9 mouse cellular contexts compared by ENCODE assay signal in genomic region chr3:151716246-151716645, GRCm38 (mm10). TPM values are rescaled to one million over a fixed set of nuclear protein-coding genes. Genes with fewer than 3 reads are reported as not detected.
DNase-seq lines count a peak whose midpoint lies in the region; ATAC-seq lines count a peak whose summit lies in the region.
"Had no signal": no experiment of that assay in that cellular context is flagged by ENCODE, and none has a peak within 500 bp of the region (broad histone marks: within the 10 kb centered on the region; RNA-seq: fewer than 3 reads in every experiment).

No protein-coding gene starts in this region.

- no peaks in the 10 kb centered on the region for H3K4me1 ChIP-seq in midbrain, embryonic 14.5 days (ENCODE audit: control insufficient read depth, insufficient read depth, low read length)
- H3K4me1 ChIP-seq: neural tube, embryonic 13.5 days had no signal

- no peaks in the 10 kb centered on the region for H3K9me3 ChIP-seq in midbrain, embryonic 14.5 days (ENCODE audit: control insufficient read depth, low read length)
- H3K9me3 ChIP-seq: neural tube, embryonic 13.5 days had no signal

- H3K36me3 ChIP-seq in midbrain, embryonic 14.5 days (ENCODE audit: control insufficient read depth, insufficient read depth, low read length): no peaks in the 10 kb centered on the region
- H3K36me3 ChIP-seq: neural tube, embryonic 13.5 days had no signal

- DNase-seq in CD4-positive, CD25-positive, alpha-beta regulatory T cell, adult 2 months (ENCODE audit: low read depth, low spot score): peak; percentile 25
- DNase-seq in left cerebral cortex, adult 11 months (ENCODE audit: low spot score): peak; percentile 21
- no peak for DNase-seq in left cerebral cortex, postnatal 4 days
- DNase-seq in cerebellum, adult 18-20 months: peak; percentile 4 to 8
- DNase-seq in hindlimb bud, embryonic 11.5 days (ENCODE audit: extremely low spot score, low read depth, low spot score): peak; percentile 26
- peak; percentile 87 for DNase-seq in midbrain, embryonic 14.5 days
- DNase-seq in ovary, postnatal 10 days (ENCODE audit: low spot score): no peak

- 33% methylated on average over 1 of the region's 1 CpGs for WGBS in midbrain, embryonic 14.5 days

- no peak overlapping the region for H3K4me3 ChIP-seq in midbrain, embryonic 14.5 days (replicated peaks; ENCODE audit: low read depth, low read length)
- H3K4me3 ChIP-seq: neural tube, embryonic 13.5 days had no signal

- intact Hi-C loops in left cerebral cortex, postnatal 4 days (cut with DNase I): loop anchor here (5.0 kb wide), 1 partner anchor 376 kb away; no protein-coding TSS in a partner anchor

- no peak overlapping the region for H3K4me2 ChIP-seq in midbrain, embryonic 14.5 days (ENCODE audit: low read length)
- H3K4me2 ChIP-seq: neural tube, embryonic 13.5 days had no signal

- H3K27ac ChIP-seq in midbrain, embryonic 14.5 days (replicated peaks; ENCODE audit: low read depth, low read length): no peak overlapping the region
- H3K27ac ChIP-seq: neural tube, embryonic 13.5 days had no signal

- no peak overlapping the region for H3K9ac ChIP-seq in midbrain, embryonic 14.5 days (replicated peaks; ENCODE audit: low read length)
- H3K9ac ChIP-seq: neural tube, embryonic 13.5 days had no signal

- H3K27me3 ChIP-seq in midbrain, embryonic 14.5 days (ENCODE audit: control insufficient read depth, insufficient read depth, low read length): no peaks in the 10 kb centered on the region
- H3K27me3 ChIP-seq: neural tube, embryonic 13.5 days had no signal

- ATAC-seq in CD4-positive, CD25-positive, alpha-beta regulatory T cell, adult 4 months: no peak
- peak; percentile 46; the same call in 1 of the 2 replicates for ATAC-seq in midbrain, embryonic 14.5 days (ENCODE audit: low FRiP score, low TSS enrichment)

RNA-seq across cellular contexts. Expression of gene Ifi44, which starts 33.5 kb away (rescaled TPM):
- polyA plus RNA-seq in CD4-positive, CD25-positive, alpha-beta regulatory T cell, adult 4 months (2017; shearing (Covaris generic)): 10 to 100 TPM in 1 of 2 experiments, 1 to 10 TPM in 1; 7.4 to 10.6 TPM
- total RNA-seq in left cerebral cortex, postnatal 4 days (2021): not detected
- polyA plus RNA-seq in midbrain, embryonic 14.5 days (2014; fragmentation: Nextera tagmentation; extraction: Ambion mirVana): 1.3 TPM in 1 of 2 replicates, not detected in the other

RNA-seq across cellular contexts. Expression of gene Ifi44l, which starts 46.4 kb away (rescaled TPM):
- polyA plus RNA-seq in CD4-positive, CD25-positive, alpha-beta regulatory T cell, adult 4 months (2017; shearing (Covaris generic)): under 1 TPM in 1 of 2 experiments, not detected in 1; 0.78 TPM
- total RNA-seq in left cerebral cortex, postnatal 4 days (2021): not detected
- polyA plus RNA-seq in midbrain, embryonic 14.5 days (2014; fragmentation: Nextera tagmentation; extraction: Ambion mirVana): not detected in 2 replicates

Comparison
In these comparisons a context has a peak if more than half of its experiments do, and no peak if none do; other contexts are left out.
1. DNase-seq: peak in CD4-positive, CD25-positive, alpha-beta regulatory T cell, adult 2 months (single experiment), left cerebral cortex, adult 11 months (single experiment), cerebellum, adult 18-20 months (2 of 2), hindlimb bud, embryonic 11.5 days (single experiment) and midbrain, embryonic 14.5 days (single experiment); none in left cerebral cortex, postnatal 4 days (single experiment) and ovary, postnatal 10 days (single experiment).